Mouse (Mus musculus) lung, adult 2 months (tissue): ENCODE measurements around the gene Gabrr1.

Source experiments
- CTCF ChIP-seq: fragments of 200-500 bp; IDR thresholded peaks from 2 replicates; pipeline ENCODE4 v1.5.1; 2011; ENCODE audit warnings: mild to moderate bottlenecking, low read length, control low read depth; ENCODE audit not compliant: insufficient read depth
- POLR2A ChIP-seq: fragments of 200-500 bp; IDR thresholded peaks from 2 replicates; pipeline ENCODE4 v1.6.1; 2011; ENCODE audit warnings: low read depth, mild to moderate bottlenecking, control low read depth, low read length, borderline replicate concordance; ENCODE audit errors: extremely low read depth

DNA sequence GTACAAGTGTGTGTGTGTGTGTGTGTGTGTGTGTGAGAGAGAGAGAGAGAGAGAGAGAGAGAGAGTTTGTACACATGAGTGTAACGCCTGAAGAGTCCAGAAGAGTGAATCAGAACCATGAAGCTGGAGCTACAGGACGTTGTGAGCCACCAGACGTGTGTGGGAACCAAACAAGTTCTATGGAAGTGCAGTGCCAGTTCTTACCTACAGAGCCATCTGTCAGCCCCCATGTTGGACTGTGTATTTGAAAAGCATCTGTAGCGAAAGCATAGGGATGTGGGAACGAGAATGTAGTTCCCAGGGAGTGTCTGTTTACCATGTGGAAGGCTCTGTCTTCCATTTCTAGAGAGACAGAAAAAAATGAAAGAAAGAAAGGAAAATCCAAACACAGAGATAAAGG is 51.2 kb downstream of the Gabrr1 start:
- no peak for TF ChIP-seq CTCF
- no peak for TF ChIP-seq POLR2A
